ENCODE assay signal across 9 mouse cellular contexts in the genomic region with DNA sequence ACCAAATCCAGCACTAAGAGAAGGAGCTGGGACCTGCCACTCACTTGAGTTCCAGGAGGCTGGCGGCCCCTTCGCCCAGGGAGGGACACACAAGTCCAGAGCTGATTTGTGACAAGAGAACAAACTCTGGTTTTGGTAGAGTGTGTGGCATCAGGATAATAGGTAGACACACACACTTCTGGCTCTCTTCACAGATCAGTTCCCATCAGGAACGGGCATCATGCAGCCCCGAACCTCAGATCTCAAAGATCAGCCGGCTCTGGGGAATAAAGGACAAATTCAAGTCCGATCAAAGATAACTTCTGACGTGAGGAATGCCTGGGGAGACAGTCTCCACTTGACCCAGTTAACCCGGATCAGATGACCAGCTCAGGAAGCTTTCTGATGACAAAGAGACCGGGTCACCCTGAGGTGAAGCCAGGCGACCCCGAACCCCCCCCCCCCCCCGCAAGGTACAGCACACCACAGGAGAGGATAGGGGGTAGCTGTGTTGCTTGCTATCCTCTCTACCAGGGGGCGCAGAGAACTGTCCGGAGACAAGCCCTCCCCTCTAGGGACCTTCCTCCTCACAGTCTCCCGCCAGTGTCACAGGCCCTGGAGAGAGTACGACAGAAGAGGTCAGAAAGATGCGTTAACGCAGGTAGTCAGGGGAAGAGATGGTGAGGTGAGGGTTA. TPM values are rescaled to one million over a fixed set of nuclear protein-coding genes. Genes with fewer than 3 reads are reported as not detected.
DNase-seq lines count a peak whose midpoint lies in the region; ATAC-seq lines count a peak whose summit lies in the region.
"Had no signal": no experiment of that assay in that cellular context is flagged by ENCODE, and none has a peak within 500 bp of the region (broad histone marks: within the 10 kb centered on the region; RNA-seq: fewer than 3 reads in every experiment).

No protein-coding gene starts in this region.

- peaks cover 7% of the 10 kb centered on the region for H3K36me3 ChIP-seq in limb, embryonic 15.5 days
- no peaks in the 10 kb centered on the region for H3K36me3 ChIP-seq in stomach, embryonic 16.5 days (ENCODE audit: control insufficient read depth, insufficient read depth, low read length)

- H3K4me1 ChIP-seq in limb, embryonic 15.5 days, result peaks cover 18% of the 10 kb centered on the region
- peaks cover 4% of the 10 kb centered on the region for H3K4me1 ChIP-seq in stomach, embryonic 16.5 days (ENCODE audit: control insufficient read depth, insufficient read depth, low read length)

- peak overlapping the region; percentile 51; the same call in 1 of the 2 replicates for H3K9ac ChIP-seq in limb, embryonic 15.5 days
- peak overlapping the region; percentile 71; the same call in 1 of the 2 replicates for H3K9ac ChIP-seq in stomach, embryonic 16.5 days (ENCODE audit: low read length)

- peak overlapping the region; percentile 80 for H3K4me2 ChIP-seq in limb, embryonic 15.5 days
- H3K4me2 ChIP-seq in stomach, embryonic 16.5 days (ENCODE audit: low read depth, low read length), result peak overlapping the region; percentile 69

- no peaks in the 10 kb centered on the region for H3K9me3 ChIP-seq in limb, embryonic 15.5 days
- no peaks in the 10 kb centered on the region for H3K9me3 ChIP-seq in stomach, embryonic 16.5 days (replicated peaks; ENCODE audit: control insufficient read depth, low read length)

- 14% methylated on average over 18 of the region's 18 CpGs for WGBS in limb, embryonic 15.5 days
- WGBS in stomach, embryonic 16.5 days, result 10% methylated on average over 17 of the region's 18 CpGs

- H3K4me3 ChIP-seq in limb, embryonic 15.5 days, result peak overlapping the region; percentile 64
- H3K4me3 ChIP-seq in stomach, embryonic 16.5 days (replicated peaks; ENCODE audit: low read length), result peak overlapping the region; percentile 57

- ATAC-seq in limb, embryonic 15.5 days (ENCODE audit: insufficient number of reproducible peaks, low FRiP score, low TSS enrichment, low read depth), result no peak
- ATAC-seq in stomach, embryonic 16.5 days (ENCODE audit: insufficient read depth, low FRiP score), result no peak

- DNase-seq in cerebellum, adult 8-10 months, result peak; percentile 40
- no peak for DNase-seq in cerebellum, adult 11 months
- peak; percentile 18 for DNase-seq in right cerebral cortex, postnatal 14 days
- no peak for DNase-seq in right cerebral cortex, postnatal 10 days (ENCODE audit: low spot score in 2 of 2)
- no peak for DNase-seq in kidney, postnatal 25 days
- DNase-seq in yolk sac, embryonic 10.5 days (ENCODE audit: low spot score), result no peak

- H3K27me3 ChIP-seq in limb, embryonic 15.5 days, result peaks cover 23% of the 10 kb centered on the region
- H3K27me3 ChIP-seq in stomach, embryonic 16.5 days (ENCODE audit: control insufficient read depth, insufficient read depth, low read length), result peaks cover 20% of the 10 kb centered on the region

- no peak overlapping the region for H3K27ac ChIP-seq in limb, embryonic 15.5 days
- no peak overlapping the region for H3K27ac ChIP-seq in stomach, embryonic 16.5 days (ENCODE audit: low read length)

RNA-seq across cellular contexts. Expression of gene Asphd2, which starts 0.8 kb away (rescaled TPM):
- polyA plus RNA-seq in limb, embryonic 15.5 days (2015; fragmentation: Nextera tagmentation; extraction: Ambion mirVana), result 13.0 and 18.5 TPM in 2 replicates
- 2.3 and 3.3 TPM in 2 replicates for polyA plus RNA-seq in stomach, embryonic 16.5 days (2015; fragmentation: Nextera tagmentation; extraction: Ambion mirVana)

RNA-seq across cellular contexts. Expression of gene Gm6583, which starts 38.0 kb away (rescaled TPM):
- 0.20 and 0.33 TPM in 2 replicates for polyA plus RNA-seq in limb, embryonic 15.5 days (2015; fragmentation: Nextera tagmentation; extraction: Ambion mirVana)
- 0.16 and 0.19 TPM in 2 replicates for polyA plus RNA-seq in stomach, embryonic 16.5 days (2015; fragmentation: Nextera tagmentation; extraction: Ambion mirVana)
- polyA plus RNA-seq: brain, embryonic 14.5 days had no signal

RNA-seq across cellular contexts. Expression of gene Hps4, which starts 51.0 kb away (rescaled TPM):
- polyA plus RNA-seq in limb, embryonic 15.5 days (2015; fragmentation: Nextera tagmentation; extraction: Ambion mirVana), result 32.5 and 34.8 TPM in 2 replicates
- 30.2 and 36.4 TPM in 2 replicates for polyA plus RNA-seq in stomach, embryonic 16.5 days (2015; fragmentation: Nextera tagmentation; extraction: Ambion mirVana)

RNA-seq across cellular contexts. Expression of gene Srrd, which starts 51.0 kb away (rescaled TPM):
- 32.6 and 37.8 TPM in 2 replicates for polyA plus RNA-seq in limb, embryonic 15.5 days (2015; fragmentation: Nextera tagmentation; extraction: Ambion mirVana)
- polyA plus RNA-seq in stomach, embryonic 16.5 days (2015; fragmentation: Nextera tagmentation; extraction: Ambion mirVana), result 30.2 and 30.8 TPM in 2 replicates

RNA-seq across cellular contexts. Expression of gene Gm6588, which starts 55.3 kb away (rescaled TPM):
- 0.08 TPM in 1 of 2 replicates, not detected in the other for polyA plus RNA-seq in limb, embryonic 15.5 days (2015; fragmentation: Nextera tagmentation; extraction: Ambion mirVana)
- 0.09 TPM in 1 of 2 replicates, not detected in the other for polyA plus RNA-seq in stomach, embryonic 16.5 days (2015; fragmentation: Nextera tagmentation; extraction: Ambion mirVana)
- polyA plus RNA-seq: brain, embryonic 14.5 days had no signal

Comparison
In these comparisons a context has a peak if more than half of its experiments do, and no peak if none do; other contexts are left out.
1. DNase-seq: peak in cerebellum, adult 8-10 months (single experiment) and right cerebral cortex, postnatal 14 days (single experiment); none in cerebellum, adult 11 months (single experiment), right cerebral cortex, postnatal 10 days (0 of 2), kidney, postnatal 25 days (0 of 2) and yolk sac, embryonic 10.5 days (single experiment).